Mouse (Mus musculus) lung, adult 2 months (tissue): ENCODE measurements around the gene Nipal3.

Experiments used
- CTCF ChIP-seq: fragments of 200-500 bp; IDR thresholded peaks from 2 replicates; pipeline ENCODE4 v1.5.1; 2011; ENCODE audit warnings: mild to moderate bottlenecking, low read length, control low read depth; ENCODE audit not compliant: insufficient read depth
- POLR2A ChIP-seq: fragments of 200-500 bp; IDR thresholded peaks from 2 replicates; pipeline ENCODE4 v1.6.1; 2011; ENCODE audit warnings: low read depth, mild to moderate bottlenecking, control low read depth, low read length, borderline replicate concordance; ENCODE audit errors: extremely low read depth

DNA sequence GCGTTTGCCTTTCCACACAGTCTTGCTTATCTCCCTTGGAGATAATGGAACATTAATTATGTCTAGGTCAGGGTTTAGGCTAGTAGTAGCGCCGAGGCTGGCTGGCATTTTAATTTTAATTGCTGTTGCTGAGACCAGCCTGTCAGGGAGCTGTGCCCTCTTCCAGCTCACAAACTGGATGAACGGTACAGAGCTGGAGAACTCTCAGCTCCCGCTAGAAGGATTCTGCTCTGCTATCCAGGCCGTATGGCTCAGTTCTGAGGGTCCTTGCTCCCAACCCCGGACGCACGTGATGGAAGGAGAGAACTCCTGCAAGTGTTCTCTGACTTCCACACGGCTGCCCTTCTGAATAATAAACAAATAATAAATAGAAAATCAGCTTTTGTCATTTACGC is 60.4 kb downstream of the Nipal3 start:
- TF ChIP-seq CTCF (no peak), POLR2A (no peak)
